Comparison of ENCODE assay signal across 9 mouse cellular contexts in the genomic region with DNA sequence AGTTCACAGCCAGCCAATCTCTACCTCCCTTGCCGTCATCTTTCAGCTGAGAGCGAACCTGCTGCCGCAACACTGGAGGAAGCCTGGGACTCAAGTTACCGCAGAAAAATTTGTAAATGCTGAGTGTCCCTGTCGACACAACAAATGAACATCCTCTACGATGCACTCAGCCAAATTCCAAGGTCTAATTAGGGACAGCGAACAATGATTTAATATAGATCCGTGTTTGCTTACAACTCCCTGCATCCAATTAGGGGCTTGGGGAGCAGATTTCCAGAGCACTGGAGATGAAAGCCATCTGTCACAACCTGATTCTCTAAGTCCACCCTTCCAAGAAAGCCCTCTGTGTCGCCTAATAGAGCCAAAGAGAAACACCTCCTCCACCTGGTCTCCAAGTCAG. TPM values are rescaled to one million over a fixed set of nuclear protein-coding genes. Genes with fewer than 3 reads are reported as not detected.
DNase-seq lines count a peak whose midpoint lies in the region; ATAC-seq lines count a peak whose summit lies in the region.
"Had no signal": no experiment of that assay in that cellular context is flagged by ENCODE, and none has a peak within 500 bp of the region (broad histone marks: within the 10 kb centered on the region; RNA-seq: fewer than 3 reads in every experiment).

No protein-coding gene starts in this region.

- H3K9ac ChIP-seq in heart, embryonic 16.5 days (ENCODE audit: low read length), result no peak overlapping the region

- H3K4me3 ChIP-seq in heart, embryonic 16.5 days (ENCODE audit: low read length), result no peak overlapping the region
- H3K4me3 ChIP-seq in limb, embryonic 10.5 days, result no peak overlapping the region

- WGBS in heart, embryonic 16.5 days, result 45% methylated on average over 9 of the region's 9 CpGs
- 27% methylated on average over 9 of the region's 9 CpGs for WGBS in limb, embryonic 10.5 days

- no peak overlapping the region for H3K4me2 ChIP-seq in heart, embryonic 16.5 days (ENCODE audit: low read depth, low read length)

- peaks cover 10% of the 10 kb centered on the region for H3K4me1 ChIP-seq in heart, embryonic 16.5 days (ENCODE audit: control insufficient read depth, insufficient read depth, low read length)
- peaks cover 22% of the 10 kb centered on the region for H3K4me1 ChIP-seq in limb, embryonic 10.5 days

- H3K27ac ChIP-seq in heart, embryonic 16.5 days (ENCODE audit: low read length), result peak overlapping the region; percentile 37; the same call in 1 of the 2 replicates
- H3K27ac ChIP-seq in limb, embryonic 10.5 days, result no peak overlapping the region

- no peaks in the 10 kb centered on the region for H3K27me3 ChIP-seq in heart, embryonic 16.5 days (ENCODE audit: control insufficient read depth, insufficient read depth, low read length)
- H3K27me3 ChIP-seq in limb, embryonic 10.5 days (ENCODE audit: low read depth, poor library complexity, severe bottlenecking), result 0 out of 2 replicates have a peak, but pooled peaks cover 4% of the 10 kb centered on the region

- DNase-seq in heart, adult 18-20 months, result no peak
- DNase-seq in MN1 (ENCODE audit: low spot score), result peak; percentile 16
- peak; percentile 36 for DNase-seq in embryo, embryonic 11 days
- DNase-seq in limb, embryonic 10.5 days (ENCODE audit: low spot score), result peak; percentile 32
- DNase-seq in B cell, adult 2 months, result no peak
- DNase-seq: kidney, postnatal 25 days had no signal

- no peaks in the 10 kb centered on the region for H3K9me3 ChIP-seq in heart, embryonic 16.5 days (replicated peaks; ENCODE audit: control insufficient read depth, low read length)
- no peaks in the 10 kb centered on the region for H3K9me3 ChIP-seq in limb, embryonic 10.5 days (replicated peaks)

- ATAC-seq in heart, embryonic 16.5 days (replicated peaks; ENCODE audit: extremely low read depth, insufficient read depth, low FRiP score), result no peak
- no peak for ATAC-seq in activated CD4-positive, CD25-positive, alpha-beta regulatory T cell, adult 4 months
- ATAC-seq: lung, postnatal 0 days had no signal

- no peaks in the 10 kb centered on the region for H3K36me3 ChIP-seq in heart, embryonic 16.5 days (ENCODE audit: control insufficient read depth, insufficient read depth)
- H3K36me3 ChIP-seq in limb, embryonic 10.5 days, result no peaks in the 10 kb centered on the region

RNA-seq across cellular contexts. Expression of a gene that starts 31.2 kb away (rescaled TPM):
- 8.9 and 11.0 TPM in 2 replicates for polyA plus RNA-seq in heart, embryonic 16.5 days (2015; fragmentation: Nextera tagmentation; extraction: Ambion mirVana)
- 10 to 100 TPM in 1 of 2 experiments, 1 to 10 TPM in 1; 9.2 to 18.5 TPM for total RNA-seq in heart, adult 18-20 months (2021)
- 9.2 and 9.5 TPM in 2 replicates for polyA plus RNA-seq in limb, embryonic 10.5 days (2016; fragmentation: Nextera tagmentation; extraction: Ambion mirVana)
- polyA plus RNA-seq in activated CD4-positive, CD25-positive, alpha-beta regulatory T cell, adult 4 months (2017; shearing (Covaris generic)), result under 1 TPM in 1 of 2 experiments, not detected in 1; 0.17 TPM

Comparison
In these comparisons a context has a peak if more than half of its experiments do, and no peak if none do; other contexts are left out.
1. DNase-seq: peak in MN1 (single experiment), embryo, embryonic 11 days (single experiment) and limb, embryonic 10.5 days (single experiment); none in heart, adult 18-20 months (0 of 2) and B cell, adult 2 months (0 of 2).